Mouse (Mus musculus): ENCODE results near the gene Lst1.

The Lst1 gene

GRCm38 (mm10) chr17:35159638-35160037 lies 28.6 kb downstream of the Lst1 start:
- no peak for DNase-seq (ENCODE audit: low spot score in 2 of 2)

GRCm38 (mm10) chr17:35158850-35159593 lies 29.2 kb downstream of the Lst1 start:
- peak in 1 of 2 experiments; percentile 60 for DNase-seq (ENCODE audit: low spot score in 2 of 2)

GRCm38 (mm10) chr17:35157661-35158175 lies 30.5 kb downstream of the Lst1 start:
- DNase-seq (ENCODE audit: low spot score in 2 of 2): peak in 1 of 2 experiments; percentile 59

- peak in 1 of 2 experiments; percentile 60 for DNase-seq (ENCODE audit: low spot score in 2 of 2)
Measured at GRCm38 (mm10) chr17:35157254-35157653, 31.0 kb downstream of the Lst1 start.

GRCm38 (mm10) chr17:35156461-35157200 lies 31.6 kb downstream of the Lst1 start:
- peak in 1 of 2 experiments; percentile 65 for DNase-seq (ENCODE audit: low spot score in 2 of 2)

- DNase-seq (ENCODE audit: low spot score in 2 of 2): no peak
Measured at GRCm38 (mm10) chr17:35155451-35155850, 32.8 kb downstream of the Lst1 start.

- peak in 1 of 2 experiments; percentile 60 for DNase-seq (ENCODE audit: low spot score in 2 of 2)
Measured at GRCm38 (mm10) chr17:35154616-35155015, 33.6 kb downstream of the Lst1 start.

- no peak for DNase-seq (ENCODE audit: low spot score in 2 of 2)
Measured at GRCm38 (mm10) chr17:35153931-35154330, 34.3 kb downstream of the Lst1 start.

GRCm38 (mm10) chr17:35153077-35153476 lies 35.2 kb downstream of the Lst1 start:
- no peak for DNase-seq (ENCODE audit: low spot score in 2 of 2)

- DNase-seq (ENCODE audit: low spot score in 2 of 2): no peak
Measured at GRCm38 (mm10) chr17:35152121-35152520, 36.1 kb downstream of the Lst1 start.

GRCm38 (mm10) chr17:35147922-35148639 lies 40.2 kb downstream of the Lst1 start:
- DNase-seq (ENCODE audit: low spot score in 2 of 2): no peak

- DNase-seq (ENCODE audit: low spot score in 2 of 2): no peak
Measured at GRCm38 (mm10) chr17:35147348-35147747, 40.9 kb downstream of the Lst1 start.

- no peak for DNase-seq (ENCODE audit: low spot score in 2 of 2)
Measured at GRCm38 (mm10) chr17:35146139-35146538, 42.1 kb downstream of the Lst1 start.

- no peak for DNase-seq (ENCODE audit: low spot score in 2 of 2)
Measured at GRCm38 (mm10) chr17:35141971-35142370, 46.3 kb downstream of the Lst1 start.

- no peak for DNase-seq (ENCODE audit: low spot score in 2 of 2)
Measured at GRCm38 (mm10) chr17:35140490-35140996, 47.7 kb downstream of the Lst1 start.

- DNase-seq (ENCODE audit: low spot score in 2 of 2): no peak
Measured at GRCm38 (mm10) chr17:35139269-35139668, 49.0 kb downstream of the Lst1 start.

- DNase-seq (ENCODE audit: low spot score in 2 of 2): peak in 1 of 2 experiments; percentile 63
Measured at GRCm38 (mm10) chr17:35135591-35136320, 52.5 kb downstream of the Lst1 start.

Data from spleen, postnatal 4 days (tissue).